Mouse (Mus musculus): ENCODE measurements around the gene Cycs. TPM values are rescaled to one million over a fixed set of nuclear protein-coding genes. Genes with fewer than 3 reads are reported as not detected.
"Not testable (repeated sequence)": the region's sequence is repeated elsewhere in the genome, so short reads cannot be mapped to it uniquely, and the experiment has no call there.

Gene Cycs
- total and polyA plus RNA-seq, 3 experiments: 9.9 to 81.3 (median 68.3) TPM

DNA sequence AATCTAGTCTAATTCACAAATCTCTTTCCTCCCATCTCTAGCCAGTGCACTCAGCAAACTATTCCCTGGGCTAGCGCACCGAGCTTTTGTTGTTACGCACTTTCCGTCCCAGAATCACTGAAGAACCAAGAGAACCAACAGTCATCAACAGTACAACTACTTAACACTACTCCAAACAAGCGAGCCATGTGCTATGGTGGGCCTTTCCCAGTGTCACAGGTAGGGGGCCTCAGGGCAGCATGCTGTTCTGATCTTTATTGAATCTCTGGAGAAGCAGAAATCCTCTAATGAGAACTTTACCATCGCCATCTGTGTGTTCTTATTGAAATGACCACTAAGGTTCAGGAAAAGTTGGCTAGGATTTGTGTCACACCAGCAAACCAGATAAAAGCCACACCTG is 8.8 kb downstream of the Cycs start:
- TF ChIP-seq TAL1 (conservative IDR thresholded peaks at IDR 0.05; ENCODE audit: low read depth, low read length) (no peak), CTCF (IDR thresholded peaks at IDR 0.05; ENCODE audit: low read depth, low read length) (no peak), GATA1 (IDR thresholded peaks at IDR 0.05; ENCODE audit: borderline replicate concordance, low read length) (no peak), POLR2AphosphoS5 (IDR thresholded peaks at IDR 0.05; ENCODE audit: insufficient replicate concordance, low read depth, low read length) (no peak), GATA2 (IDR thresholded peaks at IDR 0.05; ENCODE audit: borderline replicate concordance, low read depth, low read length) (no peak)
- no peak for DNase-seq (ENCODE audit: low spot score)
- ATAC-seq (ENCODE audit: extremely low read depth, insufficient number of reproducible peaks, low FRiP score, poor library complexity, severe bottlenecking): no peak
- Histone ChIP-seq H3K9me3 (replicated peaks) (no peaks in the 10 kb centered on the region), H3K36me3 (replicated peaks) (peaks cover 5% of the 10 kb centered on the region), H3K27me3 (ENCODE audit: insufficient read depth, low read length) (peaks cover 23% of the 10 kb centered on the region), H3K4me1 (ENCODE audit: insufficient read depth, low read depth, low read length) (no peaks in the 10 kb centered on the region), H3K4me3 (ENCODE audit: low read depth, low read length) (no peak overlapping the region)

DNA sequence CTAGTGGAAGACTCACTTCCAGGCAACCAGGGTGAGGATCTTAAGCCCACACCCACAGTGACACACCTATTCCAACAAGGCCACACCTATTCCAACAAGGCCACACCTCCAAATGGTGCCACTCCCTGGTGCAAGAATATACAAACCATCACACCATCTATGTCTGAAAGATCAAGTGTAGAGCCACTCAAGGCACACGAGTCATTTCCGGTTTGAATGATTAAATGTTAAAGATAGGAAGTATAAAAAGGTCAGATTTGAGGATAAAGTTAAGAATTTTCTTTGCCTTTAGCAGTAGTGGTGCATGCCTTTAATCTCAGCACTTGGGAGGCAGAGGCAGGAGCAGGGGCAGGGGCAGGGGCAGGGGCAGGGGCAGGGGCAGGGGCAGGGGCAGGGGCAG is 12.1 kb downstream of the Cycs start:
- not testable (repeated sequence) for H3K36me3 ChIP-seq (replicated peaks)

DNA sequence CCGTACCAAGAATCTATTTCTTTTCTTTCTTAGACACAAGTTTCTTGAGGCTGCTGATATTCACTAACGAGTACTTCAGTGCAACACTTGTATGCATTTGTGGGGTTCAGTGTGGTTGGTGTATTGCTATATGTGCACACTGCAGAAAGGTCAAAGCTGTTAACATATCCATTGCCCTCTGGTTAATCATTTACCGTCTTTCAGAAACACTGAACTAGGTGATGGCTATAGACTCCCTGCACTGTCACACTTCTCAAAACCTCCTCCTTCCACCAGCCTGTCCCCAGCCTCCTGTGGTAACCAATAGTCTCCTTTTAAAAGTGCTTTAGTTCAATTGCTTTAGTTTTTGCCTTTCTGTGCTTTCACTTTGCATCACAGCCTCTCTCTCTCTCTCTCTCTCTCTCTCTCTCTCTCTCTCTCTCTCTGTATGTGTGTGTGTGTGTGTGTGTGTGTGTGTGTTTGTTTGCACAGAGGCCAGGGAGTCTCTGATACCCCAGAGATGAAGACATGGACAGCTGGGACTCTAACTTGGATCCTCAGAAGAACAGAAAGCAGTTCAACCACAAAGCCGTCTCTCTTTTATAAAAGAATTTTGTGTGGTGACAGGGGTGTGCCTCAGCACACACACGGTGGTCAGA is 13.3 kb downstream of the Cycs start:
- no peak for TF ChIP-seq CTCF (IDR thresholded peaks at IDR 0.05; ENCODE audit: low read depth, low read length)
- no peak for TF ChIP-seq GATA2 (IDR thresholded peaks at IDR 0.05; ENCODE audit: borderline replicate concordance, low read depth, low read length)
- no peak for TF ChIP-seq POLR2AphosphoS5 (IDR thresholded peaks at IDR 0.05; ENCODE audit: insufficient replicate concordance, low read depth, low read length)
- TF ChIP-seq TAL1 (conservative IDR thresholded peaks at IDR 0.05; ENCODE audit: low read depth, low read length): no peak
- TF ChIP-seq GATA1 (IDR thresholded peaks at IDR 0.05; ENCODE audit: borderline replicate concordance, low read length): no peak
- ATAC-seq (ENCODE audit: extremely low read depth, insufficient number of reproducible peaks, low FRiP score, poor library complexity, severe bottlenecking) (no peak), DNase-seq (ENCODE audit: low spot score) (no peak)
- H3K9me3 ChIP-seq (replicated peaks): no peaks in the 10 kb centered on the region
- peaks cover 15% of the 10 kb centered on the region for H3K27me3 ChIP-seq (ENCODE audit: insufficient read depth, low read length)
- no peaks in the 10 kb centered on the region for H3K36me3 ChIP-seq (replicated peaks)
- no peak overlapping the region for H3K4me3 ChIP-seq (ENCODE audit: low read depth, low read length)
- H3K4me1 ChIP-seq (ENCODE audit: insufficient read depth, low read depth, low read length): no peaks in the 10 kb centered on the region

More for the DNA sequence above, 12.1 kb downstream of the Cycs start:
- not testable (repeated sequence) for H3K4me3 ChIP-seq (ENCODE audit: low read depth, low read length); ATAC-seq (ENCODE audit: extremely low read depth, insufficient number of reproducible peaks, low FRiP score, poor library complexity, severe bottlenecking); H3K9me3 ChIP-seq (replicated peaks); H3K4me1 ChIP-seq (ENCODE audit: insufficient read depth, low read depth, low read length); DNase-seq (ENCODE audit: low spot score)
- peaks cover 20% of the 10 kb centered on the region for H3K27me3 ChIP-seq (ENCODE audit: insufficient read depth, low read length)

DNA sequence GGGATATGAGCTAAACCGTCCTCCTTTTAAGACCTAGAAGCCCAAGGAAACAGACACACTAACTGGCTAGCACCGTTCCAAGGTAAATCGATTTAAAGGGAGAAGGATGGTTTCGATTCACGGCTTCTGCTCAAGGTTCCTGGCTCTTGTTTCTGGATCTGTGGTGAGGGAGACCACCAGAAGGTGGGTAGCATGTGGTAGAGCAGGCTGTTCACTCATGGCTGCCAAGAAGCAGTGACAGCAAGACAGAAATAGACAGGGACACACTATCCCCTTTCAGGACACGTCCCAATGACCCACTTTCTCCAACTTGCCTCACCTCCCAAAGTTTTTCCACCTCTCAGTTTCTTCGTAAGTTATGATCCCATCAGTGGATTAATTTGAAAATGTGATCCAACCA is 16.5 kb downstream of the Cycs start:
- ATAC-seq (ENCODE audit: extremely low read depth, insufficient number of reproducible peaks, low FRiP score, poor library complexity, severe bottlenecking): no peak
- no peak for DNase-seq (ENCODE audit: low spot score)
- TF ChIP-seq POLR2AphosphoS5 (IDR thresholded peaks at IDR 0.05; ENCODE audit: insufficient replicate concordance, low read depth, low read length) (no peak), TAL1 (conservative IDR thresholded peaks at IDR 0.05; ENCODE audit: low read depth, low read length) (no peak), GATA1 (IDR thresholded peaks at IDR 0.05; ENCODE audit: borderline replicate concordance, low read length) (no peak), GATA2 (IDR thresholded peaks at IDR 0.05; ENCODE audit: borderline replicate concordance, low read depth, low read length) (no peak), CTCF (IDR thresholded peaks at IDR 0.05; ENCODE audit: low read depth, low read length) (no peak)
- Histone ChIP-seq H3K4me1 (ENCODE audit: insufficient read depth, low read depth, low read length) (no peaks in the 10 kb centered on the region; the same call in 1 of the 2 replicates), H3K27me3 (ENCODE audit: insufficient read depth, low read length) (peaks cover 2% of the 10 kb centered on the region; the same call in 1 of the 2 replicates), H3K4me3 (ENCODE audit: low read depth, low read length) (no peak overlapping the region), H3K9me3 (replicated peaks) (no peaks in the 10 kb centered on the region), H3K36me3 (replicated peaks) (no peaks in the 10 kb centered on the region)

DNA sequence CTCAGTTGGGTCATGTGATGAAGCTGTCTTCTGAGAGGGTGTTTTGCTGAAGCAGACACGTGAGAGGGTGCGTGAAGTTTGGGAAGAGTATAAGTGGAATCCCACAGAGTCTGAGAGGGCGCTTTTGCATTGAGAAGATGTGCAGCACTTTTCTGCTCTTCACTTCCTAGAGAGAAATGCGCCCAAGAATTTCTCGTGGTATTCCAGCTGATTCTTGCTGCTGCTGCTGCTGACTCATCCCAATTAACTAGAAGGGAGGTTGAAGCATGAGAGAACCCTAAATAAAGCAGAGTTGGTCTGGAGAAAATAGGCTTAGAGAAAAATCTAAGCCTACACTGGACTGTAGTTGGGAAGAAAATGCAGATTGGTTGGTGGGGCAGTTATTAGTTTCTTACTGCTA is 17.3 kb downstream of the Cycs start:
- peaks cover 7% of the 10 kb centered on the region; the same call in 1 of the 2 replicates for H3K27me3 ChIP-seq (ENCODE audit: insufficient read depth, low read length)
- TF ChIP-seq GATA1 (IDR thresholded peaks at IDR 0.05; ENCODE audit: borderline replicate concordance, low read length) (no peak), POLR2AphosphoS5 (IDR thresholded peaks at IDR 0.05; ENCODE audit: insufficient replicate concordance, low read depth, low read length) (no peak), TAL1 (conservative IDR thresholded peaks at IDR 0.05; ENCODE audit: low read depth, low read length) (no peak), CTCF (IDR thresholded peaks at IDR 0.05; ENCODE audit: low read depth, low read length) (no peak), GATA2 (IDR thresholded peaks at IDR 0.05; ENCODE audit: borderline replicate concordance, low read depth, low read length) (no peak)
- H3K4me1 ChIP-seq (ENCODE audit: insufficient read depth, low read depth, low read length): no peaks in the 10 kb centered on the region; the same call in 1 of the 2 replicates
- no peak overlapping the region for H3K4me3 ChIP-seq (ENCODE audit: low read depth, low read length)
- DNase-seq (ENCODE audit: low spot score): no peak
- no peaks in the 10 kb centered on the region for H3K9me3 ChIP-seq (replicated peaks)
- H3K36me3 ChIP-seq (replicated peaks): no peaks in the 10 kb centered on the region
- ATAC-seq (ENCODE audit: extremely low read depth, insufficient number of reproducible peaks, low FRiP score, poor library complexity, severe bottlenecking): no peak

DNA sequence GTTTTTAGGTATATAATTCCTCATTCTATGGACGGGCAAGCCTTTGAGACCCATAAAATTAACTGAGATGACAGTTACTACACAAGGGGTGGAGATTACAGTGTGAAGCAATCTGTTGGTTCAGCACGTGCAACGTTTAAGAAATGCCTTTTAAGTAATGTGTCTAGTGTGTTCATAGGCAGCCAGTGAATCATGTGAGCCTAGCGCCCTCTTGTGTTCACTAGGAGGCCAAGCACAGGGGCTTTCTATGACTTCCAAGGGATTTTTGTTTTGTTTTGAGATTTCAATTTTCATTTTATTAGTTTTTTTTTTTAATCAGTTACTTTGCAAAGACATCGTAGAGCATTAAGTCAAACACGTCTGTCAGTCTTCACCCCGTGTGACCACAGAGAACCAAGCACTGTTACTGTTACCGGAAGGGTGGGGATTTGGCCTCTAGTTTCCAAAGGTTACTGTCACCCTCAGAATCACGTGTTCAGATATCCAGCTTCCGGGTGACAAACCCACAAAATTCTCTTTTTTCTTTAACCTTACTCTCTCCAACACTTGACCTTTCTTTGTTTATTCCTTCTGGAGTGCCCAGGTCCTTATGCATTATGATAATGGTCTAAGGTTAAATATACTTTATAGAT is 20.8 kb downstream of the Cycs start:
- TF ChIP-seq POLR2AphosphoS5 (IDR thresholded peaks at IDR 0.05; ENCODE audit: insufficient replicate concordance, low read depth, low read length) (no peak), CTCF (IDR thresholded peaks at IDR 0.05; ENCODE audit: low read depth, low read length) (peak; percentile 73), TAL1 (conservative IDR thresholded peaks at IDR 0.05; ENCODE audit: low read depth, low read length) (no peak)
- peaks cover 10% of the 10 kb centered on the region; the same call in 1 of the 2 replicates for H3K27me3 ChIP-seq (ENCODE audit: insufficient read depth, low read length)
- no peak overlapping the region for H3K4me3 ChIP-seq (ENCODE audit: low read depth, low read length)
- peaks cover 3% of the 10 kb centered on the region; the same call in 1 of the 2 replicates for H3K4me1 ChIP-seq (ENCODE audit: insufficient read depth, low read depth, low read length)
- H3K9me3 ChIP-seq (replicated peaks): no peaks in the 10 kb centered on the region
- DNase-seq (ENCODE audit: low spot score): peak; percentile 21
- H3K36me3 ChIP-seq (replicated peaks): no peaks in the 10 kb centered on the region
- ATAC-seq (ENCODE audit: extremely low read depth, insufficient number of reproducible peaks, low FRiP score, poor library complexity, severe bottlenecking): peak; percentile 54; the same call in 1 of the 2 replicates
